Mouse (Mus musculus): ENCODE data around the gene Lhx6.
"Not testable (repeated sequence)": the region's sequence is repeated elsewhere in the genome, so short reads cannot be mapped to it uniquely, and the experiment has no call there.

Gene Lhx6

GRCm38 (mm10) chr2:36104956-36105741 lies at the start of gene Lhx6:
TSS of gene Lhx6 (minus strand) at chr2:36105408.
- DNase-seq (ENCODE audit: low spot score) = no peak

- DNase-seq (ENCODE audit: low spot score) = not testable (repeated sequence)
Measured at GRCm38 (mm10) chr2:36152401-36152800, 47.2 kb upstream of the Lhx6 start.

GRCm38 (mm10) chr2:36148876-36149365 lies 43.7 kb upstream of the Lhx6 start:
- no peak for DNase-seq (ENCODE audit: low spot score)

- DNase-seq (ENCODE audit: low spot score) = no peak
Measured at GRCm38 (mm10) chr2:36139096-36139495, 33.9 kb upstream of the Lhx6 start.

GRCm38 (mm10) chr2:36136300-36136941 lies 31.2 kb upstream of the Lhx6 start, which contains the start of the genes Mrrf and Rbm18:
TSS of gene Mrrf (plus strand) at chr2:36136389.
TSS of gene Rbm18 (minus strand) at chr2:36136773.
- peak; percentile 95 for DNase-seq (ENCODE audit: low spot score)

GRCm38 (mm10) chr2:36135887-36136286 lies 30.7 kb upstream of the Lhx6 start:
- DNase-seq (ENCODE audit: low spot score) = no peak

- no peak for DNase-seq (ENCODE audit: low spot score)
Measured at GRCm38 (mm10) chr2:36129051-36129450, 23.8 kb upstream of the Lhx6 start.

GRCm38 (mm10) chr2:36127973-36128372 lies 22.8 kb upstream of the Lhx6 start:
- no peak for DNase-seq (ENCODE audit: low spot score)

- DNase-seq (ENCODE audit: low spot score) = no peak
Measured at GRCm38 (mm10) chr2:36126795-36127429, 21.7 kb upstream of the Lhx6 start.

GRCm38 (mm10) chr2:36112632-36113031 lies 7.4 kb upstream of the Lhx6 start:
- no peak for DNase-seq (ENCODE audit: low spot score)

GRCm38 (mm10) chr2:36108615-36109014 lies 3.4 kb upstream of the Lhx6 start:
- no peak for DNase-seq (ENCODE audit: low spot score)

- no peak for DNase-seq (ENCODE audit: low spot score)
Measured at GRCm38 (mm10) chr2:36104436-36104955, 712 bp downstream of the Lhx6 start.

GRCm38 (mm10) chr2:36103555-36104367 lies 1.4 kb downstream of the Lhx6 start:
- no peak for DNase-seq (ENCODE audit: low spot score)

GRCm38 (mm10) chr2:36103069-36103554 lies 2.1 kb downstream of the Lhx6 start:
- no peak for DNase-seq (ENCODE audit: low spot score)

GRCm38 (mm10) chr2:36102559-36102946 lies 2.7 kb downstream of the Lhx6 start:
- DNase-seq (ENCODE audit: low spot score) = no peak

GRCm38 (mm10) chr2:36101866-36102558 lies 3.2 kb downstream of the Lhx6 start:
- DNase-seq (ENCODE audit: low spot score) = no peak

GRCm38 (mm10) chr2:36099739-36100138 lies 5.5 kb downstream of the Lhx6 start:
- peak; percentile 57 for DNase-seq (ENCODE audit: low spot score)

- DNase-seq (ENCODE audit: low spot score) = no peak
Measured at GRCm38 (mm10) chr2:36098021-36098420, 7.2 kb downstream of the Lhx6 start.

GRCm38 (mm10) chr2:36097129-36097815 lies 7.9 kb downstream of the Lhx6 start:
- DNase-seq (ENCODE audit: low spot score) = no peak

GRCm38 (mm10) chr2:36093914-36094475 lies 11.2 kb downstream of the Lhx6 start:
- no peak for DNase-seq (ENCODE audit: low spot score)

Data from adipocyte (in vitro differentiated cells).